Mouse (Mus musculus): ENCODE data around the gene Gm4881.
A peak's percentile ranks its signal among the peaks of the same experiment; 100 is the strongest.

GRCm38 (mm10) chr7:24890281-24891216 lies 53.7 kb downstream of the Gm4881 start:
- peak; percentile 98; the same call in 1 of the 2 replicates for TF ChIP-seq CTCF (IDR thresholded peaks at IDR 0.05; ENCODE audit: extremely low read depth, insufficient read length, insufficient replicate concordance, low read depth, low read length)
- TF ChIP-seq POLR2A (IDR thresholded peaks at IDR 0.05; ENCODE audit: low read depth, low read length) = no peak

Measured in small intestine, adult 2 months (tissue).